Mouse (Mus musculus): Measurements from ENCODE around the gene Clvs2. TPM values are rescaled to one million over a fixed set of nuclear protein-coding genes. Genes with fewer than 3 reads are reported as not detected.

Clvs2 gene
- total and polyA plus RNA-seq, 2 experiments from 2014 or later = not detected

DNA sequence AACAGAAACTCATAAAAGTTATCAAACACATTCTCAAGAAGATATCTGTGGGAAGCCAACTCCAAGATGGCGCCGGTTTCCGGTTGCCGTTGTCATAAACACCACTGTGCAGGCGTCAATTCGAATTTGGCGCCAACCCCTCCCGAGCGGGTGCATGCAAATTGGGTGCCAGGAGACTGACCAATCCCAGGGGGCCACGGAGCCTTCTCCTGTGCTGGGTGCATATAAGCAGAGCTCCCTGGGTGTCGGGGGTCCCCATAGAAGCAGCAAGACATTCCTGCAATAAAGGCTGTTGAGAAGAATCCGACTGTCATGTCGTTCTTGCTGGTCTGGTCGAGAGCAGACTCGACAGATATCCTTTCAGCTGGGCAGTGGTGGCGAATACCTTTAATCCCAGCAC, 31.8 kb downstream of the Clvs2 start:
- no peak for ATAC-seq (ENCODE audit: insufficient read depth, low read depth)

GRCm38 (mm10) chr10:33588800-33589199, 35.8 kb downstream of the Clvs2 start:
- no peaks in the 10 kb centered on the region for H3K27me3 ChIP-seq (ENCODE audit: control insufficient read depth, insufficient read depth, low read length)
- H3K9me3 ChIP-seq (replicated peaks; ENCODE audit: control insufficient read depth, low read length) = no peaks in the 10 kb centered on the region
- no peaks in the 10 kb centered on the region for H3K4me1 ChIP-seq (ENCODE audit: control insufficient read depth, insufficient read depth)
- H3K9ac ChIP-seq (replicated peaks; ENCODE audit: low read depth, low read length) = no peak overlapping the region
- H3K27ac ChIP-seq (ENCODE audit: low read depth) = no peak overlapping the region
- H3K4me3 ChIP-seq (ENCODE audit: low read depth, low read length) = no peak overlapping the region
- no peak for ATAC-seq (ENCODE audit: insufficient read depth, low read depth)
- H3K36me3 ChIP-seq (replicated peaks; ENCODE audit: control insufficient read depth, insufficient read depth, low read length) = no peaks in the 10 kb centered on the region
- no peak for TF ChIP-seq EP300 (IDR thresholded peaks at IDR 0.05; ENCODE audit: low read depth)
- no peak for TF ChIP-seq CTCF (IDR thresholded peaks at IDR 0.05; ENCODE audit: low read depth)
- WGBS = 58% methylated on average over 2 of the region's 2 CpGs
- no peak overlapping the region for H3K4me2 ChIP-seq (ENCODE audit: low read depth, low read length)
- no peak for DNase-seq (ENCODE audit: low spot score)

More for the DNA sequence above, 31.8 kb downstream of the Clvs2 start:
- Histone ChIP-seq H3K9ac (replicated peaks; ENCODE audit: low read depth, low read length) (no peak overlapping the region), H3K4me2 (ENCODE audit: low read depth, low read length) (no peak overlapping the region), H3K4me3 (ENCODE audit: low read depth, low read length) (no peak overlapping the region), H3K9me3 (replicated peaks; ENCODE audit: control insufficient read depth, low read length) (no peaks in the 10 kb centered on the region), H3K36me3 (replicated peaks; ENCODE audit: control insufficient read depth, insufficient read depth, low read length) (no peaks in the 10 kb centered on the region), H3K27ac (ENCODE audit: low read depth) (no peak overlapping the region), H3K4me1 (ENCODE audit: control insufficient read depth, insufficient read depth) (no peaks in the 10 kb centered on the region), H3K27me3 (ENCODE audit: control insufficient read depth, insufficient read depth, low read length) (no peaks in the 10 kb centered on the region)
- DNase-seq (ENCODE audit: low spot score) = no peak
- TF ChIP-seq EP300 (IDR thresholded peaks at IDR 0.05; ENCODE audit: low read depth) (no peak), CTCF (IDR thresholded peaks at IDR 0.05; ENCODE audit: low read depth) (no peak)
- 85% methylated on average over 16 of the region's 16 CpGs for WGBS

GRCm38 (mm10) chr10:33587118-33587517, 37.5 kb downstream of the Clvs2 start:
- no peak for TF ChIP-seq CTCF (IDR thresholded peaks at IDR 0.05; ENCODE audit: low read depth)
- TF ChIP-seq EP300 (IDR thresholded peaks at IDR 0.05; ENCODE audit: low read depth) = no peak
- no peak overlapping the region for H3K4me2 ChIP-seq (ENCODE audit: low read depth, low read length)
- H3K9ac ChIP-seq (replicated peaks; ENCODE audit: low read depth, low read length) = no peak overlapping the region
- no peak overlapping the region for H3K4me3 ChIP-seq (ENCODE audit: low read depth, low read length)
- DNase-seq (ENCODE audit: low spot score) = no peak
- H3K27ac ChIP-seq (ENCODE audit: low read depth) = no peak overlapping the region
- no peaks in the 10 kb centered on the region for H3K4me1 ChIP-seq (ENCODE audit: control insufficient read depth, insufficient read depth)
- 40% methylated on average over 2 of the region's 2 CpGs for WGBS
- H3K27me3 ChIP-seq (ENCODE audit: control insufficient read depth, insufficient read depth, low read length) = no peaks in the 10 kb centered on the region
- H3K9me3 ChIP-seq (replicated peaks; ENCODE audit: control insufficient read depth, low read length) = no peaks in the 10 kb centered on the region
- ATAC-seq (ENCODE audit: insufficient read depth, low read depth) = no peak
- no peaks in the 10 kb centered on the region for H3K36me3 ChIP-seq (replicated peaks; ENCODE audit: control insufficient read depth, insufficient read depth, low read length)

DNA sequence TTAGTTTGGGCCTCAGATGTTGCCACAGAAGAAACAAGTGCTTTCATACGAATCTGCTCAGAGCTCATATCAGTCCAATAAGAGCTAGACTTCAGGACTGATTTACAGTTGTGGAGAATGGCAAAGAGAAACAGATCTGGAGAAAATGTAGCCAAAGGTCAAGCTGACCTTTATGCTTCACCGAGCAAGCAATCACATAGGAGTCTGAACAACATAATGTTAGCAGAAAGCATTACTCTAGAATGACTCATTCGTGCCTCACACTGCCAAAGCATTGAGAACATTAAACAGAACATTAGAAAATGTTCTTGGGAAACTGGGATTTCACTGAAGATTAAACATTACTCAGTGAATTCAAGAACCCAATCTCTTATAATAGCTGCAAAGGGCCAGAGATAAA, 66.5 kb downstream of the Clvs2 start:
- ATAC-seq (ENCODE audit: insufficient read depth, low read depth) (no peak), DNase-seq (ENCODE audit: low spot score) (no peak)
- no peak overlapping the region for H3K4me2 ChIP-seq (ENCODE audit: low read depth, low read length)
- no peak overlapping the region for H3K4me3 ChIP-seq (ENCODE audit: low read depth, low read length)
- WGBS = 28% methylated on average over 3 of the region's 3 CpGs
- TF ChIP-seq EP300 (IDR thresholded peaks at IDR 0.05; ENCODE audit: low read depth) (no peak), CTCF (IDR thresholded peaks at IDR 0.05; ENCODE audit: low read depth) (no peak)
- no peak overlapping the region for H3K9ac ChIP-seq (replicated peaks; ENCODE audit: low read depth, low read length)
- H3K36me3 ChIP-seq (replicated peaks; ENCODE audit: control insufficient read depth, insufficient read depth, low read length) = no peaks in the 10 kb centered on the region
- H3K27me3 ChIP-seq (ENCODE audit: control insufficient read depth, insufficient read depth, low read length) = no peaks in the 10 kb centered on the region
- no peak overlapping the region for H3K27ac ChIP-seq (ENCODE audit: low read depth)
- no peaks in the 10 kb centered on the region for H3K4me1 ChIP-seq (ENCODE audit: control insufficient read depth, insufficient read depth)
- H3K9me3 ChIP-seq (replicated peaks; ENCODE audit: control insufficient read depth, low read length) = no peaks in the 10 kb centered on the region

DNA sequence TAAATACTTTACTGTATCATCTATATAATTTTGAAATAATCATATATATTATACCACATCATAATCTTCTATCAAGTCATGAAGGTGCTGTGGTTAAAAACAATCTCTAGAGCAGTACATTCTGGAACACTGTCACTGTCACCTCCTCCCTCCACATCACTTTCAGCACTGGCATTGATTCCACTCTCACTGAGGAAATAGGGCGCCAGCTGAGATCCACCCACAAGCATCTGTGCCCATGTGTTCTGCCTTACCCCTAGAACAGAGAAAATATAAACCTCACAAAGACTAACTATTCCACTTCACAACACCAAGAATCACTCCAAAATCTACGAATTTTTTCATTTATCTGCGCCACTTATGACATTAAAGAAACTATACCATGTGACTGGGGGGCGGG, 84.2 kb downstream of the Clvs2 start:
- H3K4me1 ChIP-seq (ENCODE audit: control insufficient read depth, insufficient read depth) = no peaks in the 10 kb centered on the region
- H3K4me2 ChIP-seq (ENCODE audit: low read depth, low read length) = no peak overlapping the region
- WGBS = 72% methylated on average over 4 of the region's 4 CpGs
- no peaks in the 10 kb centered on the region for H3K36me3 ChIP-seq (replicated peaks; ENCODE audit: control insufficient read depth, insufficient read depth, low read length)
- no peaks in the 10 kb centered on the region for H3K9me3 ChIP-seq (replicated peaks; ENCODE audit: control insufficient read depth, low read length)
- no peak overlapping the region for H3K4me3 ChIP-seq (ENCODE audit: low read depth, low read length)
- no peak for TF ChIP-seq EP300 (IDR thresholded peaks at IDR 0.05; ENCODE audit: low read depth)
- TF ChIP-seq CTCF (IDR thresholded peaks at IDR 0.05; ENCODE audit: low read depth) = no peak
- no peak overlapping the region for H3K27ac ChIP-seq (ENCODE audit: low read depth)
- DNase-seq (ENCODE audit: low spot score) (no peak), ATAC-seq (ENCODE audit: insufficient read depth, low read depth) (no peak)
- H3K27me3 ChIP-seq (ENCODE audit: control insufficient read depth, insufficient read depth, low read length) = no peaks in the 10 kb centered on the region
- no peak overlapping the region for H3K9ac ChIP-seq (replicated peaks; ENCODE audit: low read depth, low read length)

Other genes starting within 250 kb of the Clvs2 start
- not detected in 2 replicates for gene Sult3a2, start 161.9 kb upstream of the Clvs2 start, total RNA-seq (2014; rRNA removed; ENCODE audit: low replicate concordance)
- gene Sult3a2, start 161.9 kb upstream of the Clvs2 start, polyA plus RNA-seq (2015; fragmentation: Nextera tagmentation; extraction: Ambion mirVana) = not detected in 2 replicates
- gene Sult3a1, start 233.0 kb upstream of the Clvs2 start, total RNA-seq (2014; rRNA removed; ENCODE audit: low replicate concordance) = not detected in 2 replicates
- gene Sult3a1, start 233.0 kb upstream of the Clvs2 start, polyA plus RNA-seq (2015; fragmentation: Nextera tagmentation; extraction: Ambion mirVana) = not detected in 2 replicates

Data from heart, postnatal 0 days (tissue).